Mouse (Mus musculus): ENCODE data around the gene Col1a2. TPM values are rescaled to one million over a fixed set of nuclear protein-coding genes. Genes with fewer than 3 reads are reported as not detected.

Col1a2 gene
- total RNA-seq, 2 experiments from 2014 or later: 54.7 to 63.2 TPM

DNA sequence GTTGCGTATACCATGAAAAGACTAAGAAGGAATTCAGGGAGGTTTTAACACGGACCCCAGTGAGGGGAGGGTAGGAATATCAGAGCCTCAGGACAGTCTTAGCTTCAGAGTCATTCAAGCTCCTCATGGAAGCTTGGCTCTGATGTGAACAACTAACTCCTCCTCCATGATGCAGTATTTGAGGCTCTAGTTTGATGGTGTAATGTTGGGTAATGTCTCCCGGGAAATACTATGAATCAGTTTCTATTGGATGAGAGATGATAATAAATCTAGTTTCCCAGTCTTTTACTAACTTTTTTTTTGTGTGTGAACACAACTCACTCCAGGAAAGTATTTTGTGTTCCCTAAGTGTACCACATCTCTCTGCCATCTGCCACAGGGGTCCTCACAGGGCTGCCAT, 84.1 kb downstream of the Col1a2 start:
- no peak for DNase-seq

DNA sequence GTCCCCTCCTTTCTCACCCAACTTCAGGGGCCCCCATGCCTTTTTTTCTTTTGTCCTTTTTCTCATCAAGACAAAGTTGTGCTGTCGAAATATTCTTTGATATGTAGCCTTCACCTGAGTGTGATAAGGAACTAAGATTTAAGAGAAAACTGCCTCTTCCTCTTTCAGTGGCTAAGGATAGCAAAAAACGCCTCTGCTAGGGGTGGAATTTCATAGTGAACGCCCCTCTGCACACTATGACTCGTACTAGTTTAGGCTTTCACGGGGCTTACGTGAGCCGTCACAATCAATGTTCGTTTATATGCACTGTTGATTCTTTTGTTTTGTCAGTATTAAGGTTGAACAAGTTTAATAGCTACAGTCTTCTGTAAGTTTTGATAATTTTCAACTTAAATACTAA, 85.5 kb downstream of the Col1a2 start:
- no peak for DNase-seq

Other genes starting within 250 kb of the Col1a2 start
- gene Casd1, start 96.0 kb downstream of the Col1a2 start, total RNA-seq (2021): 10 to 100 TPM; 21.7 to 22.5 TPM
- 10 to 100 TPM; 16.5 to 19.4 TPM for gene Sgce, start 242.4 kb downstream of the Col1a2 start, total RNA-seq (2021)
- gene Peg10, start 242.5 kb downstream of the Col1a2 start, total RNA-seq (2021): 1 to 10 TPM; 1.1 to 1.3 TPM